Mouse (Mus musculus): ENCODE measurements around the gene Slc16a6. TPM values are rescaled to one million over a fixed set of nuclear protein-coding genes. Genes with fewer than 3 reads are reported as not detected.
"Not testable (repeated sequence)": the region's sequence is repeated elsewhere in the genome, so short reads cannot be mapped to it uniquely, and the experiment has no call there.

Slc16a6 gene
- polyA plus RNA-seq, 1 experiment from 2014 or later = 4.4 TPM

DNA sequence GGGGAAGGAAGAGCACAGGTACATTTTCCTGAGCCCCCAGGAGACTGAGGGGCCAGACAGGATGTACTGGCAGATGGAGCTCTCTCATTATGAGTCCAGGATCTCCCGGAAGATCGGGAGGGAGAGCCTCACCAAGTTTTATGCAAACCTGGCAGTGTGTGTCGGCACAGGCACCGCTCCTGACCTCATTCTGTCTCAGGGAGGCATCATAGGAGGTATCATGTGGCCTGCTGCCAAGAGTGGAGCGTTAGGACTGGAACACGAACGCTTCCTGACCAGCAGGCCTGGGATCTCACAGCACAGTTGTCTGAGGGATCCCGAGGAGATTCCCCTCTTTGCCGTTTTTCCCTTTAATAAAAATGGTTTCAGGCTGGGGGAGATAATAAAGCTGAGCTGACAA, 31.6 kb upstream of the Slc16a6 start:
- Histone ChIP-seq H3K4me3 (ENCODE audit: low read depth, low read length) (no peak overlapping the region), H3K4me2 (ENCODE audit: low read length) (no peak overlapping the region), H3K36me3 (ENCODE audit: control insufficient read depth, insufficient read depth, low read length) (no peaks in the 10 kb centered on the region), H3K27ac (ENCODE audit: low read depth, low read length) (no peak overlapping the region), H3K4me1 (ENCODE audit: control insufficient read depth, insufficient read depth, low read length) (no peaks in the 10 kb centered on the region), H3K9ac (ENCODE audit: low read length) (no peak overlapping the region), H3K27me3 (replicated peaks; ENCODE audit: control insufficient read depth, insufficient read depth, low read length) (no peaks in the 10 kb centered on the region), H3K9me3 (replicated peaks; ENCODE audit: control insufficient read depth, low read length) (no peaks in the 10 kb centered on the region)
- ATAC-seq = no peak
- WGBS = 57% methylated on average over 9 of the region's 9 CpGs
- DNase-seq (ENCODE audit: low spot score) = no peak

DNA sequence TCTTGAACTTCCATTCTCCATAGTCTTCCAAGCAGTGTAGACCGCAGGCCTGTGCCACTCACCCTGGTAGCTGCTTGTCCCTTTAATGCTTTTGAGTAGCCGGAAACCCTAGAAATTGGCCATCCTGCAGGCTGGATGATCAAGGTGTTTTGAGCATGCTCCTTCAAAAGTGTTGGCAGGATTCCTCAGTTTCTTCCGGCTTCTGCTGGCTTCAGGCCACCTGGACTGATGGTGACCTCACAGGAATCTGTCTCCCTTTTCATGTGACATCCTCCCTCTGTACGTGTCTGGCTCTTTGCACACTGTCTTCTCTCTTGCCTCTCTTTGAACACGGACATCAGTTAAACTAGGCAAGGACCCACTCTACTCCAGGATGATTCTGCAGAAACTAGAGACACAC, 26.8 kb upstream of the Slc16a6 start:
- no peak overlapping the region for H3K4me2 ChIP-seq (ENCODE audit: low read length)

DNA sequence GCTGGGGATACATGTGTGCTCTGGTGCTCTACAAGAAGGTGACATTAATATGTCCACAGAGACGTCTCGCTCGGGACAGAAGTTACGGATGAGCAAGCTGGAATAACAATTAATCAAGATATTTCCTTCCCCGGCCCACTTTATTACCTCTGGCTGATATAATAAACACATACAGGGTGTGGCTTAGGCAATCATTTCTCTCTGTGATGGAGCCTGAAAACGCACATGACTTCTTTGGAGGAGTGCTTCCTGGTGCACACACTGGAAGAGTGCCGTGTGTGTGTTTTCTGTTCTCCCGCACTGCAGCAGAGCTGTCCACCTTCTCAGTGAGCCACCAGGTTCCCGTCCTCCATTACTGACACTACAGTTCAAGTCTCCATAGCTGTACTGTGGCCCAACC, 24.6 kb upstream of the Slc16a6 start:
- ATAC-seq (no peak), DNase-seq (ENCODE audit: low spot score) (no peak)
- Histone ChIP-seq H3K4me3 (ENCODE audit: low read depth, low read length) (no peak overlapping the region), H3K27ac (ENCODE audit: low read depth, low read length) (0 out of 2 replicates have a peak overlapping the region, but pooled peaks have one; percentile 30), H3K9me3 (replicated peaks; ENCODE audit: control insufficient read depth, low read length) (no peaks in the 10 kb centered on the region), H3K27me3 (replicated peaks; ENCODE audit: control insufficient read depth, insufficient read depth, low read length) (no peaks in the 10 kb centered on the region), H3K4me1 (ENCODE audit: control insufficient read depth, insufficient read depth, low read length) (peaks cover 15% of the 10 kb centered on the region), H3K36me3 (ENCODE audit: control insufficient read depth, insufficient read depth, low read length) (no peaks in the 10 kb centered on the region), H3K9ac (ENCODE audit: low read length) (no peak overlapping the region), H3K4me2 (ENCODE audit: low read length) (no peak overlapping the region)
- WGBS = 84% methylated on average over 9 of the region's 9 CpGs

More for the DNA sequence above, 26.8 kb upstream of the Slc16a6 start:
- Histone ChIP-seq H3K4me1 (ENCODE audit: control insufficient read depth, insufficient read depth, low read length) (peaks cover 15% of the 10 kb centered on the region), H3K36me3 (ENCODE audit: control insufficient read depth, insufficient read depth, low read length) (no peaks in the 10 kb centered on the region), H3K27ac (ENCODE audit: low read depth, low read length) (no peak overlapping the region), H3K27me3 (replicated peaks; ENCODE audit: control insufficient read depth, insufficient read depth, low read length) (no peaks in the 10 kb centered on the region), H3K9me3 (replicated peaks; ENCODE audit: control insufficient read depth, low read length) (no peaks in the 10 kb centered on the region), H3K9ac (ENCODE audit: low read length) (no peak overlapping the region), H3K4me3 (ENCODE audit: low read depth, low read length) (no peak overlapping the region)
- WGBS = 85% methylated on average over 5 of the region's 5 CpGs
- no peak for DNase-seq (ENCODE audit: low spot score)
- ATAC-seq = no peak

DNA sequence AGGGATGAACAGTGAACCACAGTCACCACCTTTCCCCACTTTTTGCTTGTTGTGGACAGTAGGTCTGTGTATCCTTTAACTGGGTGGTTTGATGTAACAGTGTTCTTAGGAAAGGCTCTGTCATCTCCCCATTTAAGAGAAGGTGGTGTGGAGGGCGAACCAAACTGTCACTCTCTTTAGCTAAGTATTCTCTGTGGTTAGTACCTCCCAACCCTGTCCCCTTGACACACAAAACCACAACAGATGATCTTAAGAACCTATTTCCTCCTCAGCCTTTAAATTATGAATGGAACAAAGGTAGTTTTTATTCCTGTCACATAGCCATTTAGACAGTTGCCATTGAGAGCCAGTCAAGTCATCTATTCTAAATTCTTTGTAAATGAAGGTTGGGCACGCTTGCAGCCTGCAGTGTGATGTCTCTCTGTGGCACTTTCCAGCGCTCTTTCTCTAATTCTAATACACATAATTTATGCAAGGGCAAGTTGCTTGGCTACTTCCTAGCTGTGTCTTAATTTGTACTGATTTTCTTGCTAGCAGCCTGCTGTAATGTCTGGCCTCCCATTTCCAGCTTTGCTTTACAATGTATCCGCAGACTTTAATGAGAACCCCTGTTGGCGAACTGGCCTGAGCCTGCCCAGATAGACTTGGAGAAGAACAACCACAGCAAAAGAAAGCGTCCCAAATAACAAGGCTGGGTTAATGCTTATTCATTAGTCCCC, 23.8 kb upstream of the Slc16a6 start:
- ATAC-seq (peak; percentile 88), DNase-seq (ENCODE audit: low spot score) (peak; percentile 82)
- H3K4me2 ChIP-seq (ENCODE audit: low read length) = no peak overlapping the region
- H3K27ac ChIP-seq (ENCODE audit: low read depth, low read length) = peak overlapping the region; percentile 30; the same call in 1 of the 2 replicates
- no peaks in the 10 kb centered on the region for H3K36me3 ChIP-seq (ENCODE audit: control insufficient read depth, insufficient read depth, low read length)
- H3K4me1 ChIP-seq (ENCODE audit: control insufficient read depth, insufficient read depth, low read length) = peaks cover 15% of the 10 kb centered on the region
- no peak overlapping the region for H3K4me3 ChIP-seq (ENCODE audit: low read depth, low read length)
- H3K9me3 ChIP-seq (replicated peaks; ENCODE audit: control insufficient read depth, low read length) = no peaks in the 10 kb centered on the region
- H3K27me3 ChIP-seq (replicated peaks; ENCODE audit: control insufficient read depth, insufficient read depth, low read length) = no peaks in the 10 kb centered on the region
- H3K9ac ChIP-seq (ENCODE audit: low read length) = no peak overlapping the region
- 11% methylated on average over 6 of the region's 6 CpGs for WGBS

DNA sequence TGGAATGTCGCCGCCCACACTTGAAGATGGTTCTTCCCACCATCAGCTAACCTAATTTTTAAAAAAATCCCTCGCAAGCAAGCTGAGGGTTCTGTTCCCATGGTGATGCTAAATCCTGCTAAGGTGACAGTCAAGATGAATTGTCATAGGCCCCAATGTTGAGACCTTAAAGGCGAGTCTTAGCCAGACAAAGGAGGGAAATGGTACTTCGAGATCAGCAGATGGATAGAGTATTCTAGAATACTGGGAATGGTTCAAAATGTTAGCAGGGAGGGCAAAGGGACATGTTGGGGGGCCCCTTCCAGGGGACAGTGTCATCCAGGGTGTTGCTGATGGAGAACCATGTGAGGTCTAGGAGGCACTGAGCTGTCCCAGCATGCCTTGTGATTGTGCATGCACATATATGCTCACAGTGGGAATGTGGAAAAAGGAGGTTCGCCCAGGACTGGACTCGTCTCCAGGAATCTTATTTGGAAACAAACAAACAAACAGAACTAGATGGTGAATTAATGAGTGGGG, 23.1 kb upstream of the Slc16a6 start:
- H3K4me1 ChIP-seq (ENCODE audit: control insufficient read depth, insufficient read depth, low read length) = peaks cover 15% of the 10 kb centered on the region
- DNase-seq (ENCODE audit: low spot score) (no peak), ATAC-seq (no peak)
- no peak overlapping the region for H3K4me2 ChIP-seq (ENCODE audit: low read length)
- H3K27ac ChIP-seq (ENCODE audit: low read depth, low read length) = no peak overlapping the region
- no peaks in the 10 kb centered on the region for H3K9me3 ChIP-seq (replicated peaks; ENCODE audit: control insufficient read depth, low read length)
- no peak overlapping the region for H3K4me3 ChIP-seq (ENCODE audit: low read depth, low read length)
- 85% methylated on average over 7 of the region's 7 CpGs for WGBS
- no peaks in the 10 kb centered on the region for H3K36me3 ChIP-seq (ENCODE audit: control insufficient read depth, insufficient read depth, low read length)
- H3K9ac ChIP-seq (ENCODE audit: low read length) = no peak overlapping the region
- no peaks in the 10 kb centered on the region for H3K27me3 ChIP-seq (replicated peaks; ENCODE audit: control insufficient read depth, insufficient read depth, low read length)

DNA sequence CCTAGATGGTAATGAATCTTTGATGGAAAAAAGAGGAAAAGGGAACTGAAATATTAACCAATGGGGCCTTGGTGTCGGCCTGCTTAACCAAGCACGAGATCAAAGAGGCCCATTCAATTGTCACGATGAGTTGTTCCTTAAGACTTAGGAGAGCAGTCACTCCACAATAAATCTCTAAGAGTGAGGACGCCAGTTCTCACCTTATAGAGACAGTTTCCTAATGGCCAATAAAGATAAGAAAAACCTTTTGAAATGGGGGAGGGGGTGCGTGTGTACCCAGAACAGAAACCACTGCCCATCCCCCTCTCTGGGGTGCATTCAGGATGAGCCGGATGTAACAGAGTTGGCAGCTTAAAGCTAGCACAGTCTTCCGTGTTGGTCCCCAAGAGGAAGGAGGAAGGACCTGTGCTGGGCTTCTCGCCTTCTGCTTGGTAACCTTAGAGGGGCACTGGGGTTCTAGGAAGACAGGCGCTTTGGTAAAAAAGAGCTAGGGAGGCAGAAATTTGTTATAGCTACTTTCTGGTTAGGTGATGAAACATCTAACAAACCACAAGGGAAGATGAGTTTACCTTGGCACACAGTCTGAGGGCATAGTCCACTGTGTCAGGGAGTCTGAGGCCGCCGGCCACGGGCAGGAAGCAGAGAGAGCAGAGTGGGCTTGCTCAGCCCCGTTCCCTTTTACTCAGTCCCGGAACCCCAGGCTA, 22.5 kb upstream of the Slc16a6 start:
- Histone ChIP-seq H3K36me3 (ENCODE audit: control insufficient read depth, insufficient read depth, low read length) (no peaks in the 10 kb centered on the region), H3K9ac (ENCODE audit: low read length) (no peak overlapping the region), H3K4me2 (ENCODE audit: low read length) (no peak overlapping the region), H3K27me3 (replicated peaks; ENCODE audit: control insufficient read depth, insufficient read depth, low read length) (no peaks in the 10 kb centered on the region), H3K4me3 (ENCODE audit: low read depth, low read length) (no peak overlapping the region), H3K9me3 (replicated peaks; ENCODE audit: control insufficient read depth, low read length) (no peaks in the 10 kb centered on the region), H3K4me1 (ENCODE audit: control insufficient read depth, insufficient read depth, low read length) (peaks cover 15% of the 10 kb centered on the region), H3K27ac (ENCODE audit: low read depth, low read length) (no peak overlapping the region)
- no peak for ATAC-seq
- DNase-seq (ENCODE audit: low spot score) = no peak
- WGBS = 59% methylated on average over 14 of the region's 14 CpGs

DNA sequence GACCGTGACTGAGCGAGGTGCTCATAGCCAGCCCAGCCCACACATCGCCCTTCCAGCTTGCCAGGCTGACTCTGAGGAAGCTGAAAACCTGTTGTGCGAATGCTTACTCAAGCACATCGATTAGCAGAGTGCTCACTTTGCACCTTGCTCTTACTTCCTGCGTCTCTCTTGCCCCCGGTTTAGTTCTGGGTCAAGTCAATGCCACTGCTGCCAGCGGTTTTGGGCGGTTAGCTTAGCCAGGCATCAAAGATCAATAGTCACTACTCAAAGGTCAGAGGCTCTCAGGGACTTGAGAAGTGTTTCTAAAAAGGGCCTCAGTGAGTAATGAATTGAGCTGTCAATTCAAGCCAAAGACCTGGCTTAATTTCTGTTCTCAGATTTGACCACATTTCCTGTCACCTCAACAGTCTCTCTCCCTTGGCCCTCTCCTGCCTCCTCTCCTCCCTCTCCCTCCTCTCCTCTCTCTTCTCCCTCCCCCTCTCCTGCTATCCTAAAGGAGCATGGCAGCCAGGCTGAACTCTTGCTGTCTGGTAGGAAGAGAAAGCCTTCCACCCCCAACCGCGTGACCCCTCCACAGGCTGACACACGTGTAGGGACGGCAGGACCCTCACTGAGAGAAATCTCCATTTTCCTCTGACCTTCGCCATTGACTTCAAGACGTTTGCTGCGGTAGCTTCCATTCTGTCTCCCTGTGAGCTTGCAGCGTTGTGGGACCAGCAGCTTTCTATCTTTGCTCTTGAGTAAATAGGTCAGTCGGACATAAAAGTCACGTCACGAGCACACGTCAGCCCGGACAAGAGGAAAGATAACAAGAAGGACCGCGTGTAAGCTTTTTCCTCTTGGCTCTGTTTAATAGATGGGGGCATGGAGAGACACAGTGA, 21.7 kb upstream of the Slc16a6 start:
- no peak overlapping the region for H3K4me3 ChIP-seq (ENCODE audit: low read depth, low read length)

DNA sequence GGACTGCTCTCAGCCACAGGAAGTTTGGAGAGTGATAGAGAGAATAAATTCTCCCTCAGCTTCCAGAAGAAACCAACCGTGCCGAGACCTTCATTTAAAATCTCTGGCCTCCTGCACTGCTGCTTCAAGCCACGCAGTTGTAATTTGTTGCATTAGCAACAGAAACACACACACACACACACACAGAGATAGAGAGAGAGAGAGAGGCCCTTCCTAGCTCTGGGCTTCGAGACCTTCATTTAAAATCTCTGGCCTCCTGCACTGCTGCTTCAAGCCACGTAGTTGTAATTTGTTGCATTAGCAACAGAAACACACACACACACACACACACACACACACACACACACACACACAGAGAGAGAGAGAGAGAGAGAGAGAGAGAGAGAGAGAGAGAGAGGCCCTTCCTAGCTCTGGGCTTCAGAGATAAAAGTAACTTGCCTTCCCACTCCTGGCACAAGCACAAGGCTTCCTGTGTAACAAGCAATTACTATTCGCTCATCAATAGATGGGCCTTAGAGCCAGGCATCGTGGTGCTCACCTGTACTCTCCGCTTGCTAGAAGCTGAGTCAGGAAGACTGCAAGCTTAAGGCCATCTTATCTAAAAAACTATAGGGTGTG, 19.6 kb upstream of the Slc16a6 start:
- 79% methylated on average over 8 of the region's 8 CpGs for WGBS
- not testable (repeated sequence) for H3K36me3 ChIP-seq (ENCODE audit: control insufficient read depth, insufficient read depth, low read length); H3K9me3 ChIP-seq (replicated peaks; ENCODE audit: control insufficient read depth, low read length); DNase-seq (ENCODE audit: low spot score); H3K4me2 ChIP-seq (ENCODE audit: low read length); H3K4me3 ChIP-seq (ENCODE audit: low read depth, low read length); ATAC-seq; H3K27ac ChIP-seq (ENCODE audit: low read depth, low read length); H3K9ac ChIP-seq (ENCODE audit: low read length); H3K27me3 ChIP-seq (replicated peaks; ENCODE audit: control insufficient read depth, insufficient read depth, low read length)
- peaks cover 14% of the 10 kb centered on the region for H3K4me1 ChIP-seq (ENCODE audit: control insufficient read depth, insufficient read depth, low read length)

More for the DNA sequence above, 21.7 kb upstream of the Slc16a6 start:
- H3K36me3 ChIP-seq (ENCODE audit: control insufficient read depth, insufficient read depth, low read length) = no peaks in the 10 kb centered on the region
- no peak overlapping the region for H3K9ac ChIP-seq (ENCODE audit: low read length)
- DNase-seq (ENCODE audit: low spot score) = no peak
- ATAC-seq = no peak
- no peak overlapping the region for H3K27ac ChIP-seq (ENCODE audit: low read depth, low read length)
- no peak overlapping the region for H3K4me2 ChIP-seq (ENCODE audit: low read length)
- WGBS = 84% methylated on average over 24 of the region's 24 CpGs
- peaks cover 15% of the 10 kb centered on the region for H3K4me1 ChIP-seq (ENCODE audit: control insufficient read depth, insufficient read depth, low read length)
- H3K9me3 ChIP-seq (replicated peaks; ENCODE audit: control insufficient read depth, low read length) = no peaks in the 10 kb centered on the region
- H3K27me3 ChIP-seq (replicated peaks; ENCODE audit: control insufficient read depth, insufficient read depth, low read length) = no peaks in the 10 kb centered on the region
